Mouse (Mus musculus): ENCODE measurements around the gene Tmem14a.
"Not testable (repeated sequence)": the region's sequence is repeated elsewhere in the genome, so short reads cannot be mapped to it uniquely, and the experiment has no call there.

DNA sequence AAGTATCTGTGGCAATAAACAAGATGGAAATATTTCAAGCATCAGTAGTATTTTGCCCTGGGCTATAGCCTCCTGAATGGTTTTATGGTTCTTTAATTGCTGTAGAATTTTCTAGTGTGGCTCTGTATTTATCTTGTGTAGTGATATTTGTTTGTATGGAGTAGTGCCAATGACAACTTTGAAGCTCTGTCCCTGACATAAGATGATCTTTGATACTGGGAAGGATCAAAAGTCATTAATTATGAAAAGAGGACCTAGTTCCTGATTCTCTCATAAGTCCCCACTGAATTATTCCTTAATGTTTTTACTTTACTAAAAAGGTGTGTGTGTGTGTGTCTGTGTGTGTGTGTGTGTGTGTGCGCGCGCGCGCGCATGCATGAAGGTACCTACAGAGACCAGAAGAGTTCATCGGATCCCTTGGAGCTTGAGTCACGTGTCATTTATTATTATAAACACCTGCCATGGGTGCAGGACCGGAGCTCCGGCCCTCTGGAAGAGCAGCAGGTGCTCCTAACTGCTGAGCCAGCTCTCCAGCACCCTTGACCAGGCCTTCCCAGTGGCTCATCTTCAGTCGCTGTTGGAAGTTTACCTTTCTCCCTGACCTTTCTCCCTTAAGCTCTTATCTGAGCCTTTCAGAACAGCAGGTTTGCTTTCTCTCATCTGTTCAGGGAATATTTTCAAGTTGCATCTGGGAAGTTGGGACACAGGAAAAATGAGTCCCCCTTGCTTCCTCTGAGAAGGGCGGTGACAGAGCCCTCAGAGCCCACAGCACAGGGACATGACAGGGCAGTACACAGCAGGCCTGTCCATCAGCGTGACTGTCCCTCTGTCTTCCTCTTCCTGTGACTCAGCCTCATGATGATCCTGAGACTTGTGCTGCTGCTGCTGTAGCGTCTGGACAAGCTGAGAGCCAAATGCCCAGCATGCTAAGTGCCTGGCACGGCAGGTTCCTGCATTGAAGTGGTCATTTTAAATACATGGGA lies 10.7 kb downstream of the Tmem14a start:
- not testable (repeated sequence) for TF ChIP-seq CTCF (IDR thresholded peaks at IDR 0.05; ENCODE audit: low read depth, low read length); POLR2A (IDR thresholded peaks at IDR 0.05; ENCODE audit: extremely low read depth, insufficient read depth, low read length)

Data from liver, adult 2 months (tissue).